Mouse (Mus musculus) forebrain, embryonic 12.5 days (tissue): Measurements from ENCODE around the gene Bfsp2. TPM values are rescaled to one million over a fixed set of nuclear protein-coding genes. Genes with fewer than 3 reads are reported as not detected.

Experiments used
- polyA plus RNA-seq: library from polyadenylated mRNA; unstranded; fragments of >200 nt; fragmentation: Nextera tagmentation; extraction: Ambion mirVana; gene quantifications from 2 replicates; pipeline ENCODE4 v1.2.1, GENCODE M21; 2016

Gene Bfsp2
- polyA plus RNA-seq, 1 experiment from 2014 or later: 3.0 TPM

Other genes with a start within 250 kb of the Bfsp2 start
- 12.9 and 13.2 TPM in 2 replicates for gene Trf, start 250.0 kb downstream of the Bfsp2 start, polyA plus RNA-seq
- gene 1300017J02Rik, start 175.3 kb downstream of the Bfsp2 start, polyA plus RNA-seq: 1.9 and 3.3 TPM in 2 replicates
- 94.9 and 96.7 TPM in 2 replicates for gene Topbp1, start 175.2 kb downstream of the Bfsp2 start, polyA plus RNA-seq
- 122 and 132 TPM in 2 replicates for gene Cdv3, start 114.6 kb downstream of the Bfsp2 start, polyA plus RNA-seq